Mouse (Mus musculus) v-Abl transformed pro-B cells (cell line): ENCODE data around the gene Syngr4.
"Not testable (repeated sequence)": the region's sequence is repeated elsewhere in the genome, so short reads cannot be mapped to it uniquely, and the experiment has no call there.

Experiments used
- in situ Hi-C, 2 experiments: fragments of 400-800 bp; cut with MboI; formaldehyde crosslinking; loops; one replicate each; pipeline ENCODE4 v1.15.1; 2025; ENCODE audit not compliant: unreplicated experiment in 2 of 2

Gene Syngr4

DNA sequence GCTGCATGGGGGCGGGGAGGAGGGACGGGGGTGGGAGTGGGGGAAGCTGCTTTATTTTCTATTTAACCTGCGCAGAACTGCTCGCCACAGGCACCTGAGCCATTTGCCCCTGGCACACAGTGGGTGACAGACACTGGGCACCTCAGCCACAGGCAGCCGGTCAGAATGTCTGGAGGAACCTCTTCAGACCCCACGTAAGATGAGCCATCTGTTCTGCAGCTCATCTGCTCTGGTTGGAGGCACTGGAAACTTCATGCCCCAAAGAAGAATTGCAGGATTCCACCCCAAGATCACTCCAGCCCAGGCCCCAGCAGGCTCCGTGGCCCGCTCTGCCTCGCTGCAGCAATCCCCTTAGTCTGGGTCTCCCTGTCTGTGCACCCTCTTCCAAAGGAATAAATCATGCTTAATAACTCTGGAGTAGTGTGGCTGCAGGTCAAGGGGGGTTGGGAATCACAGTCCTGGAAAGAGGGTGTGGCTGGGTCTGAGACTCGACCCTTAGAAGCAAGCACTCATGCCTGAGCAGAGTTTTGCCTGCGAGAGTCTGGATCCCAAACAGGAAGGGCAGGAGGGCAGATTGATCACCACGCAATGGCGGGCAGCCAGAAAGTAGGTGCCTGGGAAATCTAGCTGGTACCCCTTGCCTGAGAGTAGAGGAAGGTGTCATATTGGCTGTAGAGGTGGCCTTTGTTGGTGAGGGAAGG, 20.6 kb upstream of the Syngr4 start:
- in situ Hi-C loops = loop anchor here in 1 of 2 experiments (25.0 kb wide), 2 partner anchors 905 to 1380 kb away; partner anchors contain the start of genes Pold1, Rras, Scaf1 and Spib

DNA sequence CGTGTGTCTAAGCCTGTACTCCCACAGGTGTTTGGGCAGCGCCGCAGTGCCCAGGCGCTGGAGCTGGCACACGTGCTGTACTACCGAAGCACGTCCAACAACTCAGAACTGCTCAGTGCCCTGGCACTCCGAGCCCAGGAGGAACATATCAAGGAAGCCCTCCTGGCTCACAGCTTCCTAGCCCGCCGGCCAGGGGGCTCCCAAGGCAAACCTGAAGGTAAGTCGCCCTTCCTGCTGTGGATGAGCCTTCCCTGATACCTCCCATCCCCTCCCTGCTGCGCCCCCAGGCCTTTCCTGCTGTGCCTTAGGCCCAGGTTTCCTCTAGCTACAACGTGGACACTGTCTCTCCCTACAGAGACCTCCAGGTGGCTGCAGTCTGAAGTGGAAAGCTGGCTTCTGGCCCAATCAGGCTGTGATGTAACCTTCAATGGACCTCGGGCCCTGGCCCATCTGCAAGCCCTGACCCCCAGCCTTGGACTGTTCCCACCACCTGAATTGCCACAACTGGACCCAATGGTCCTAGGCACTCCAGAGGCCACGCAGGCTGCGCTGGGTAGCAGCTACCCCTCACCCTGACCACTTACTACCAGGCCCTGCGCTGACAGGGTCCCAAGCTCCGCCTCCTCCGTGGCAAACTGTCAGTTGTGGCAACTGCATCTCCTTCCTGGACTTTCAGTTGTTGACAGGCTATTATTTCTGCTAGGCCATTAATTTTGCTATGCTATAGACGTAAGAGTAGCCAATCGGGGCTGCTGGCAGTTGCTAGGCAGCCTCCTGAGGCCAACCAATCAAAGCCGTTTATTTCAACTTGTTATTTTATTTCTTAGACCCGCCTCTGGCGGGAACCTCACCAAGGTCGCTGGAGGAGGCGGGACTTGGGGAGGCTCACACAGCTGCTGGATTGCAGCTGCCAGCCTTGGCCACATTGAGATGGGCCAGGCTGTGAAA, 19.8 kb upstream of the Syngr4 start:
- in situ Hi-C loops = loop anchor here in 1 of 2 experiments (25.0 kb wide), 2 partner anchors 904 to 1379 kb away; partner anchors contain the start of genes Pold1, Rras, Scaf1 and Spib

DNA sequence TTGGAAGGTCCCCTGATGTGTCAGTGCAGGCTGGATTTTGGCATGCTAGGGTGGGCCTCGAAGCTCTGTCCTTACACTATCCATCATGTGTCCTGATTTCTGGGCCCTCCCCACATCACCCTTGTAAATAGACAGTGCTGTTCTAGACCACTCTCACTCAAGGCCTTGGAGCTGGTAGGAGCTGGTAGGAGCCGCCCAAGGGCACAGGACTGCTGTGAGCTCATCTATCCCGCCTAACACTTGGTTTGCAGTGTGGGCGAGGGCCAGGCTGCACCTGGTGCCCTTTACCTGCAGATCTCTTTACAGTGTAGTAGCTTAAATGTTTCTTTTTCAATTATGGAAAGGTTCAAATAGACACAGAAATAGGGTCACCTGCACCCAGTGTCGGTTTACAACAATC, 18.5 kb upstream of the Syngr4 start:
- in situ Hi-C loops = loop anchor here in 1 of 2 experiments (25.0 kb wide), 2 partner anchors 903 to 1378 kb away; partner anchors contain the start of genes Pold1, Rras, Scaf1 and Spib

DNA sequence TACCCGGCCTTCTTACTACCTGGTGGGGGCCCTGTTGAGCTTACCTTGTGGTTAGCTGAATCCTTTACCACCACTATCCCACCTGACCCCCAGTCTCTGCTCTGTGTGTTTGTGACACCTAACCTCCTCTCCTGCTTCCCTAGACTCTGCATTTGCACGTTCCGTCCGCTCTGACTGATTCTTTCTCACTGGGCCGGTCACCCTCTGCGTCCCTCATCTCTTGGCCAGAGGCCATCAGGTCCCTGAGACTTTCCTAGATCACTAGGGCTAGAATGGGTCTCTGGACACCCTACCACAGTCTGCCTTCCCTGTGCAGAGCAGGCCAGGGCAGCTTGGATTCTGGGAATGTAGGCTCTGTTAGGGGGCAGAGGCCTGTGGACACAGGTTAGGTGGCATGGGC, 17.6 kb upstream of the Syngr4 start:
- in situ Hi-C loops = loop anchor here in 1 of 2 experiments (25.0 kb wide), 2 partner anchors 902 to 1377 kb away; partner anchors contain the start of genes Pold1, Rras, Scaf1 and Spib

DNA sequence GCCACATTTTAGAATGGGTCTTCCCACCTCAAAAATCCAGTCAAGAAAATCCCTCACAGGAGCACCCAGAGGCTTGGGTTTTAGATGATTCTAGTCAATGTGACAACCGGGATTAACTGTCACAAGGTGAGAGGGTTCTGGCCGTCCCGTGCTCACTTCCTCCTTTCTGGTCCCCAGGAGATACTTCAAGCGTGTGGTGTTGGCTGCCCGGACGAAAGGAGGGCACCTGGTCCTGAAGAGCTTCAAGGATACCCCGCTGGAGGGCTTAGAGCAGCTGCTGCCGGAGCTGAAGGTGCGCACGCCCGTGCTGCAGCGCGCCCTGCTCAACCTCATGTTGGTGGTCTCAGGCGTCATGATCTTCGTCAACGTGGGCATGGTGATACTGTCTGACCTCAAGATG, 12.6 kb upstream of the Syngr4 start:
- in situ Hi-C loops = loop anchor here in 1 of 2 experiments (25.0 kb wide), 2 partner anchors 897 to 1372 kb away; partner anchors contain the start of genes Pold1, Rras, Scaf1 and Spib

DNA sequence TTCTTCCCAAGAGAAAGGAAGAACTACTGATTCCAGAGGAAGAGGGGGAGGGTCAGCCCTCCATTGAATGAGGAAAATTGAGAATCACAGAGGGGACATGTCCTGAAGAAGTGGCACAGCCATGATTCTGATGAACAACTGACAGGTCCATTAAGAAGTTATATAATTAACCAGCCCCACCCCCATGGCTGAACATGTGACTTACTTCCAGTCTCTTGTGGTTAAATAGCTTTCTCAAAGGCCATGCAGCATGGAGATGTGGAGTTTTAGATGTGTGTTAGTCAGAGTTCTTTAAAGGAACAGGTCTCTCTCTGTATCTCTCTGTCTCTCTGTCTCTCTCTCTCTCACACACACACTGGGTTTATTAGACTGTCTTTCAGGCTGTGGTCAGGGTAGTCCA, 11.9 kb upstream of the Syngr4 start:
- in situ Hi-C loops = loop anchor here in 1 of 2 experiments (25.0 kb wide), 2 partner anchors 896 to 1371 kb away; partner anchors contain the start of genes Pold1, Rras, Scaf1 and Spib

DNA sequence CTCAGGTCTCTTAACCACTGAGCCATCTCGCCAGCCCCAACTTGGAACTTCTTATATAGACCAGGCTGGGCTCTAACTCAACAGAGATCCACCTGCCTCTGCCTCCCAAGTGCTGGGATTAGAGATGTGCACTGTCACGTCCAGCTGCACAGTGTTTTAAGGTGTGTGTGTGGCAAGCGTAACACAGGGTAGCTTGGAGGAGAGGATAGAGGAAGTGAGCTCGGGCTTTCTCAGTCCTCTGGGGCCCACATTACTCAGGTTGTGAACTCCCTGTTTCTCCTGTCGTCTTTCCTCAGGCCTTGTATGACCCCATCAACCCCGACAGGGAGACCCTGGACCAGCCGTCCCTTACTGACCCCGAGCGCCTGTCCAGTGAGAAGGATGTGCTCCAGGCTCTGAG, 10.1 kb upstream of the Syngr4 start:
- in situ Hi-C loops = loop anchor here in 1 of 2 experiments (25.0 kb wide), 2 partner anchors 894 to 1369 kb away; partner anchors contain the start of genes Pold1, Rras, Scaf1 and Spib

DNA sequence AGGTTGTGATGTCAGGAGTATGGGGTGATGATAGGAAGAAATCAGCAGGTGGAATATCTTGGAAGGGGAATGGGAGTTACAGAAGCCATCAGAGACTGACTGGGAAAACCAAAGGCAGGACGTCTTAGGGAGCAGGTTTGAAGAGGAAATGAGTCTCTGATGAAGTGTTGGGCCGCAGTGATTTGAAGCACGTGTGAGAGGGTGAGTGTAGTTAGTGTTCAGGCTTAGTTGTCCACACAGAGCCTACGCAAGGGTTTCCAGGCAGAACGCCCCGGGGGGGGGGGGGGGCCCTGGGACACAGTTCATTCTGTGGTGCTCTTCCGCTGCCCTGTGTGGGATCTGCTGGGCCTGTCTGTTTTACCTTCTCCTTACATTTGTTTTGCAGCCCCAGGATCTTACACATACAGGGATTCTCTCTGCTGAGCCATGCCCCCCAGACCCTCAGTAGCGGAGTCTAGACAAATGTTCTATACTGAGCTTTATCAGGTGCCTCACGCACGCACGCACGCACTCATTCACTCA, 6.0 kb upstream of the Syngr4 start:
- in situ Hi-C loops = loop anchor here in 1 of 2 experiments (25.0 kb wide), 2 partner anchors 890 to 1365 kb away; partner anchors contain the start of genes Pold1, Rras, Scaf1 and Spib

DNA sequence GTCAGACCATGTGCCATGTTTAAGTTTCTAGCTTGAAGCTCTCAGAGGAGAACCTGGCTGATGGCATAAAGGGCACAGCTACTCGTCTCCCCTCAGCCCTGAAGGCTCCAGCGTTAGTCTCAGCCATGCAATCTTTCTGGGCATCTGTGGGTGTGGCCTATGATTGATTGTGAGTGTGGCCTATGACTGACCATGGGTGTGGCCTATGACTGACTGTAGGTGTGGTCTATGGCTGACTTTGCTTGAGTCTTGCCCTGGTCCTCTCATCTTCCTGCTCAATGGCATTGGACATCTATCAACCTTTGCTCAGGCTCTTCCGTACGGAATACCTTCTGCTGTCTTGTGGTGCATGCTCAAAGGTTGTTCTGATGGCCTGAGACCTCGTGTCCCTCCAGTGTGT, 5.0 kb upstream of the Syngr4 start:
- in situ Hi-C loops = loop anchor here in 1 of 2 experiments (25.0 kb wide), 2 partner anchors 889 to 1364 kb away; partner anchors contain the start of genes Pold1, Rras, Scaf1 and Spib

DNA sequence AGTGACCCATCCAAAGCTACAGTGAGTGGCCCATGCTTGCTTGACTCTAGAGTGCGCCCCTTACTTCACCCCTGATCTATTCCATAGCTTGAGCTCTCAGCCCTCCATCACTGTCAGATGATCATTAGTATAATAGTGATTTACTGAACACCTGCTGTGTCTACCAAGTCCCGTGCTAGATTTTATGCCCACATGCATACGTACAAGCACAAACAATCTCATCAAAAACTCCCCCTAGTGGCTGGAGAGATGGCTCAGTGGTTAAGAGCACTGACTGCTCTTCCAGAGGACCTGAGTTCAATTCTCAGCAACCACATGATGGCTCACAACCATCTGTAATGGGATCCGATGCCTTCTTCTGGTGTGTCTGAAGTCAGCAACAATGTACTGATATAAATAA, 1.6 kb upstream of the Syngr4 start:
- in situ Hi-C loops = not testable (repeated sequence)

DNA sequence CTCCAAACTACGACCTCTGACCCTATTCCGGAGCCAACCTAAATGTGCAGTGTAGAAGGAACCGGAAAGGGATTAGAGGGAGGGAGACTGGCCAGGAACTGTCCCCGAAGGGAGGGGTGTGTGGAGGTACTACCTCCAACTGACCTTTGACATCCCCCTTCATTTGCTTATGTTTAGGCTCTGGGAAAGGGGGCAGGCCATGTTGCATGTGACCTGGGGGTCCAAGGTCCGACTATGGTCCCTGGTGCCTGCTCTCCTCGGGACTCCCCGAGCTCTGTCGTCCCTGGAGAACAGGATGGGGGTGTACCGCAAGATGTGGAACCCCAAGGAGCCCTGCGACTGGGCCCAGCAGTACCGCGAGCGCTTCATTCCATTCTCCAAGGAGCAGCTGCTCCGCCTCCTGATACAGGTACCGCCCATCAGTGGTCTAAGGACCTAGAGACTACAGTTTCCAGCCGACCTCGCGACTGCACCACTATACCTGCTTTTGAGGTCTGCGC, 794 bp upstream of the Syngr4 start:
- in situ Hi-C loops = no loop called here

DNA sequence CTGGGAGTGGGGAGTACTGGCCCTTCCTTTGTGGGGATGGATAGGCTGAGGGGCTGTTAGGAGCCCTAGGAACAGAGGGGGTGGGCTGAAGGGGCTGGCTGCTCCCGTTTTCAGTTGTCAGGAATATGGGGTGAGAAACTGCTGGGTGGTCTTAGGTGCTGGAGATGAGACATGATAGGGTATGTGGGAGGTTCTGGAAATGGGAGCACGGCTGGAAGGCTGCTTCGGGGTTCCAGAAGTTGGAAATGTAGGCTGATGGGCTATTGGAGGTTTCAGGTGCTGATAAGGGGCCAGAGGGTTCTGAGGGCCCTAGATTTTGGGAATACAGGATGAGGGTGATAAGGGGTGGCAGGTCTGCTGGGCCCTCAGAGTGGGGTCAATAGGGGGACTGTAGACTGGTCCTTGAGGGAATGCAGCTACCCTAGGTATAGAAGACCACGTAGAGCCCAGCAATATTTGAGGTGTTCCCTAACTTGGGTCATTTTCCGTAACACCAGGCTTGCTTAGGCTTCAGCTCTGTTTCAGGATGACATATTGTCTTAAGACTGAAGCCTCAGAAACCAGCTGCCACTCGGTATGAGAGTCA, 490 bp downstream of the Syngr4 start:
- in situ Hi-C loops = no loop called here

DNA sequence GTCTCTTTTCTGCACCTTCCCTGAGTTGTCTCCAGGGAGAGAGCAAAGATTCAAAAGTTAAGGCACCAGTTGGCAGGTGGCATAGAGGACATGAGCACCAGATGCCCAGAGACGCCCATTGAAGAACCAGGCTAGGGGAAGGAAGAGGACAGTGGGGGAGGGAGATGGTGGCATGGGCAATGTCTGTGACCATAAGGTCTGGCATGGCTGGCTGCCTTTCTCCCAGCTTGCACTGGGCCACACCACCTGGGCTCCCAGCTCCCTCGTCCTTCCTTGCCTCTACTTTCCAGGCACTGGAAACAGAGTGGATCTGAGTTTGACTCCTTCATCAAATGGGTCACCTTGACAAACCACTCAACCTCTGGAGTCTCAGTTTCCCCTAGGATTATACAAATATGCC, 3.9 kb downstream of the Syngr4 start:
- in situ Hi-C loops = no loop called here

DNA sequence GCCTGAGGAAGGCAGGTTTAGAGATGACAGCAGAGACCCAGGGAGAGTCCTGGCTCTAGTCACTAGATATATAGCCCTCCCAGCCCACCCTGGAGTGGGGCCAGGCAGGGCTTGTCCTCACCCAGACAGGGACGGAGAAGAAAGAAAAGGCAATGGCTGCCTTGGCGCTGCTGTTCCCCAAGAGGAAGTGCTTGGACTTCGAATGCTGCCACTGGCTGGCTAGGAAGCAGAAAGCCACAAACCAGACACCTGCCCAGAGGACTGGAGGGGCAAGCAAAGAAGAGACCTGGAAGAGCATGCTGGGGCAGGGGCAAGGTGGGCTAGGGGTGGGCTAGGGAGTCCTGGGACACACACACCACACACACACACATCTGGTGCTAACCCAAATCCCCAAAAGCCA, 9.3 kb downstream of the Syngr4 start:
- in situ Hi-C loops = no loop called here

DNA sequence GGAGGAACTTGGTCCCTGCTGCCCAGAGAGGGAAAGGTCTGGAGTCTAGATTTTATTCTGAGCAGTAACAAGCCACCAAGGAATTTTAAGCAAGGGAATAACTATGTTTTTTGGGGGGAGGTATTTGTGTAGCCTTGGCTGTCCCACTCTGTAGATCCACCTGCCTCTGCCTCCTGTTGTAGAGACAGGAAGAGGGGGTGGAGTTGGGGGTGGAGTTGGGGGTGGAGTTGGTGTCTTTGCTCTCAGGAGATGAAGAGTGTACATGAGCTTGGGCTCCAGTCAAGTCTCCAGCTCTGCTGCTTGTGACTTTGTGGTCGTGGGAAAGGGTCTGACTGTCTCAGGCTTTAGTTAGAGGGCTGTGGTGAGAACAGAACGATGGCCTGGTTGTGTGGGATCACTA, 15.5 kb downstream of the Syngr4 start:
- in situ Hi-C loops = no loop called here

DNA sequence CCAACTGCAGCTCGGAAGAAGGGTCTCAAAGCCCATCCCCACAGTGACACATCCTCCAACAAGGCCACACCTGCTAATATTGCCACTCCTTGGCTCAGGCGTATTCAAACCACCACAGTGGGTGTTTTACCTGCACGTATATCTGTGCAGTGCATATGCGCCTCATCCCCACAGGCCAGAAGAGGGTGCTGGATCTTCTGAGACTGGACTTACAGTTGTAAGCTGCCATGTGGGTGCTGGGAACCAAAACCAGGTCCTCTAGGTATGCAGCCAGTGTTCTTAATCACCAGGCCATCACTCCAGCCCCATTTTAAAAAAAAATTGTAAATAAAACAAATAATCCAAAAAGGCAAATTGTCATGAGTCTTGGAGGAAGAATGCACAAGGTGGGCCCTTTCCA, 16.0 kb downstream of the Syngr4 start:
- in situ Hi-C loops = no loop called here

DNA sequence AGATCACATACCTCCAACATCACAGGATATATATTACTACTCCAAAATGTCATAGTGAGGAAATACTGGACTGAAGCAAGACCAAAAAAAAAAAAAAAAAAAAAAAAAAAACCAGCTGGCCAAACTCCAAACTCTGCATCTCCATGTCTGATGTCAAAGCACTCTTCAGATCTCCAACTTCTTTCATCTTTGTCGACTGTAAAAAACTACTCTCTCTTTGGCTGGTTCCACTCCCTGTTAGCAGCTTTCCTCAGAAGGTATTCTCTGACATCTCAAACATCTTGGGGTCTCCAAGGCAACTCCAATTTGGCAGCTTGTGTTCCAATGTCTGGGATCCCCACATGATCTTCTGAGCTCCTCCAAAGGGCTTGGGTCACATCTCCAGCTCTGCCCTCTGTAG, 18.2 kb downstream of the Syngr4 start, which contains the start of gene Grin2d:
Gene Grin2d, minus strand, starts transcription at position 101 of the 400 bp plus-strand sequence.
- in situ Hi-C loops = loop anchor here in 1 of 2 experiments (10.0 kb wide), 1 partner anchor 137 kb away; no protein-coding TSS in a partner anchor

DNA sequence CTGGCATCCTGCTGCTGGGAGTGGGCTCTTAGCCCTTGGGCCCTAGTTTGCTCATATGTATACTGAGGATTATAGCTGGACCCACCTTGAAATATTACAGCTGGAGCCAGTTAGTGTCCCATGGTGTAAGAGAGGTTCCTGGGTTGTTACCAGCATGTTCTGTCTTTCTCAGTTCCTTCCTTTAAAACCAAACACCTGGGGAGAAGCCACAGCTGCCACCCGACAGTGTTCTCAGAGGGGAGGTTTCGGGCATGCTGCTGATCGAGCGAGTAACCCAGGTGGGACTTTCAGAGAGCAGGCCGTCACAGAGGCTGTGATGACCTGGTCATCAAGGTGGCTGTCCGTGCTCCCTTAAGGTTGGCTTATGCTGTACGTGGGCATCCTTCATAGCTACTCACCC, 19.6 kb downstream of the Syngr4 start:
- in situ Hi-C loops = loop anchor here in 1 of 2 experiments (10.0 kb wide), 1 partner anchor 138 kb away; no protein-coding TSS in a partner anchor
